Mouse (Mus musculus) E14TG2a.4 (cell line): ENCODE measurements around the gene Olfr102.

Experiments used
- CTCF ChIP-seq: conservative IDR thresholded peaks from 2 replicates; pipeline ENCODE4 v1.5.1; 2014; ENCODE audit warnings: low read length
- NANOG ChIP-seq: IDR thresholded peaks from 2 replicates; pipeline ENCODE4 v1.6.1; 2014; ENCODE audit warnings: borderline replicate concordance, low read length, mixed read lengths
- POU5F1 ChIP-seq: IDR thresholded peaks from 2 replicates; pipeline ENCODE4 v1.6.1; 2014; ENCODE audit warnings: low read length, borderline replicate concordance

DNA sequence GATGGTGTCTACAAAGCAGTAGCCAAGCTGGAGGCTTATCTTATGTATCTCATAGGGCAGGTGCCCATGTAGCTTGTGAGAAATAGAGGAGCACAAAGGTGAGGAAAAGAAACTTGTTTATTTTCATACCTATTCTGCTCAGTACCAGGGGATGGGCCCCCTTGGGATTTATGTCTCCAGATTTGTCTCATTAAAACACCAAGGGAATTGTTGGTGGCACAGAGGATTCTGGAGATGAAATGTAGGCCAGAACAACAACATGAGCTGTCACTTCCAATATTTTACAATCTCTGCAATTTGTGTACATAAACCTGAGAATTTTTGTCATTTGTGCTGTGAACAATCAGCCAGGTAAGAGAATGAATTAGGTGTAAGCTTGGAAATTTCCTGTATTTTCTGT, 42.4 kb upstream of the Olfr102 start, which contains the start of gene Olfr104-ps:
- TF ChIP-seq CTCF (no peak), NANOG (no peak), POU5F1 (no peak)
